Mouse (Mus musculus) T-helper 1 cell (primary cell): ENCODE data around the gene Tmod4.
"Not testable (repeated sequence)": the region's sequence is repeated elsewhere in the genome, so short reads cannot be mapped to it uniquely, and the experiment has no call there.

ENCODE experiments used
- in situ Hi-C: fragments of 300-600 bp; cut with MboI, MseI; formaldehyde crosslinking; loops from one replicate; pipeline ENCODE4 v1.15.1; 2025; ENCODE audit warnings: high pct_unique_total_duplicates

The Tmod4 gene

GRCm38 (mm10) chr3:95124246-95124645, at the start of gene Tmod4:
Gene Tmod4, plus strand, starts transcription at chr3:95124476.
- in situ Hi-C loops: no loop called here

DNA sequence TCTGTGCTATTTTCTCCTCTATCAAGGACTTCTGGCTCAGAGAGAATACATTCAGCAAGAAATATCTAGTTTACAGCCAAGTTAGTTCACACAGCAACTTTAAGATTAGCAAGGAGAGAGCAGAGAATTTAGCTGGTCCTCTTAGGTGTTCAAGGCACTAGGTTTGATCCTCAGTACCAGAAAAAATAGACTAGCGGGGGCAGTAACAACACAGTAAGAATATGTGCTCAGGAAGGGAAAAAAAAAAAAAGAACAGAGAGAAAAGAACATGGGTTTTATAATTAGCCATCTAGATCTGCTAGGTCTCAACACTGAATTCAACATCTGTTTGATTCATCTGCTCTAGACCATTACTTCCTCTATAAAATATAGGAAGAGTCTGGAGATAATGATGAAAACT, 36.2 kb upstream of the Tmod4 start:
- in situ Hi-C loops: no loop called here

DNA sequence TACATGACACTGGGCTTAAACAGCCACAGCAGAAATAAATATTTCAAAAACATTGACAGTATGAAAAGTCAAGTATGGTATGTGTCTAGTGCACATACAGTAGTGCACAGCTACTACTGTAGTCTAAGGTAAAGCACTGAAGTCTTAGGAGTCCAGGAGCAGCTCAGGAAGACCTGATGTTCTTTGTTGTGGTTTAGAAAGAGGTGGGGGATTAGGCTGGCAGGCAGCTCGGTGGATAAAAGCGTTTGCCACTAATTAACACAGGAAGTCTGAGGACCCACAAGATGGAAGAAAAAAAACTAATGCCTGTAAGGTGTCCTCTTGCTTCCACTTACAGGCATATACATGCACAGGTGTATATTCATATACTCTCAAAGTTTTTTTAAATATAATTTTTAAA, 23.4 kb upstream of the Tmod4 start:
- in situ Hi-C loops: no loop called here

GRCm38 (mm10) chr3:95105121-95105520, 19.2 kb upstream of the Tmod4 start:
- in situ Hi-C loops: no loop called here

DNA sequence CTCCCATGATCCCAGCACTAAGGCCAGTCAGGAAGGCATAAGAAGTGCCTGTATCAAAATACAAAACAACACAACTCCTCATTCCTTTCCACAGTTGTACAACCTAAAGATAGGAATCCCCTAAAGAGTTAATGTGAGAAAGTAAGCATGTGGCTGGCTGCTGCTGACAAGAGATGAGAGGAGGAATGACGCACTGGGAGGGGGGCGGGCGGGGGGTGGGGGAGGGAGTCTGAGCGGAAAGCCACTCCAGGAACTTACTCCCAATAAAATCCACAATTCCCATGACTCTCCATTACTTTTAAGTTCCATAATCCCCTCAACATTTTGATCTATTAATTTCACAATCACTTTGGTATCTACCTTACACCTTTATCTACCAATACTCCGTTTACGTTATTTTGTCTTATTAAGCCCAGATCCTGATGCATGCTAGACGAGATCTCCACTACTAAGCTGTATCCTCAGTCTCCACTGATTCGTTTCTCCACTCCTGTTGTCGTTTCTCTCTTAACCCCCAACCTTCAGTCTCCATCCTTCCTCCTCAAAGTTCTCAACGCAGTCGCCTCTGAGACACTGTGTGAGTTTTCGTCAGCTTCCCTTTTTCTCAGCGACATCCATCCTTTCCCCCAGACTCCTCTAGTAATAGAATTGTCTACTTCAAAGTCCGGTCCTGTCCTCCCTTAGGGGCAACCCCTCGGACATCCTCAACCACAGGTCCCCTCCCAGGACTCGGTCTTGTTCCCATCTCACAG, 18.5 kb upstream of the Tmod4 start:
- in situ Hi-C loops: no loop called here

- in situ Hi-C loops: no loop called here
These were observed 17.7 kb upstream of the Tmod4 start, which contains the start of gene Pip5k1a for GRCm38 (mm10) chr3:95106338-95107117. Gene Pip5k1a, minus strand, starts transcription at chr3:95106930.

DNA sequence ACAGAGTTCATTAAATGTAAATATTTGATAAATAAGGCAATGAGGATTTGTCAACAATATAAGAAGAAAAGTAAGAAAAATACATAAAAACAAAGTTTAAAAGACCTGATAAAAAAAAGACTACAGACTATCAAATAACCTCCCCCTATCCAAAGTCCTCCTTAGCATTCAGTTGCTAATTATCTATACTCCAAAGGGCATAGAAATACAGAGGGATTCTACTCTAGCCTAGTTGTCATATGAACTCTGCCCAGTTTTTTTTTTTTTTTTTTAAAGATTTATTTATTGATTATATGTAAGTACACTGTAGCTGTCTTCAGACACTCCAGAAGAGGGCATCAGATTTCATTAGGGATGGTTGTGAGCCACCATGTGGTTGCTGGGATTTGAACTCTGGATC, 17.0 kb upstream of the Tmod4 start:
- in situ Hi-C loops: not testable (repeated sequence)

DNA sequence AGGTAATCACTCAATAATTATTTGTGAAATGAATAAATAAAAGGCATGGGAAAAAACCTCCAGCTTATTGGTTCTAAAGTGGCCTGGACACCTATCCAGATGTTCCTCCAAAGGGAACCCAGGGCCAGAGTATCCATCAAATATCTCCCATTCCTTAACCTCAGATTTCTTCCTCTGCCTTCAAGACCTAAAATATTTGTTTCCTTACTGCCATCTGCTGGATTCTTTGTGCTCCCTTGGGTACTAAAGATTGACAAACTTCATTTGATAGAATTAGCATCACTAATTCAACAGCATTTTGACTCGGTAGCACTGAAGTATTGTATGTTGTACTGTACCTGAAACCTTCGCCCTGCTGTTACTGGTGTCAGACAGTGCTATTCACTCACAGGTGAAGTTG, 16.4 kb upstream of the Tmod4 start:
- in situ Hi-C loops: no loop called here

DNA sequence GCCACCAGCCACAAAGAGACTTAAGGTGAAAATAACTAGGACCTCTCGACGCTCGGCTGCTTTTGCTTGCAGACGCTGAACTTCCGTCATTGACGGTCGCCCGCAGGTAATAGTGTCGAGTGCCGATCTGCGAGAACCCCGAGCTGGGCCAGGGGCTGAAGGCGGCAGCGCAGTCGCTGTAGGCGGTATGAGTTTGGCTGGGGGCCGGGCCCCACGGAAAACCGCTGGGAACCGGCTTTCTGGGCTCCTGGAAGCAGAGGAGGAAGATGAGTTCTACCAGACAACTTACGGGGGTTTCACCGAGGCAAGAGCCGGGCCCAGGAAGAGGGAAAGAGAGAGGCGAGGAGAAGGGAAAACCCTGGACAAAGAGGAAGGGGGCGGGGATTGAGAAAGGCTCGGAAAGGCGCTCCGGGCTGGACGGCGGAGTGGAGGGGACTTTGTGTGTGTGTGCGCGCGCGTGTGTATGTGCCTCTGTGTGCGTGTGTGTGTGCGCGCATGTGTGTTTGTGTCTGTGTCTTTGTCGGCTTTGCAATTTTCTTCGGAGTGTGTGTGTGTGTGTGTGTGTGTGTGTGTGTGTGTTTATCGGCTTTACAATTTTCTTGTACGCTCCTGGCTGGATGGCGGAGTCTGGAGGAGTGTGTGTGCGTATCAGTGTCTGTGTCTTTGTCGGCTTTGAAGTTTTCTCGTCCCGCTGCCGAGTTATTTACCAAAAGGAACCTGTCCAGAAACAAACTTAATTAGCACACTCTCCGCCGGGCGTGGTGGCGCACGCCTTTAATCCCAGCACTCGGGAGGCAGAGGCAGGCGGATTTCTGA, 13.2 kb upstream of the Tmod4 start, which contains the start of gene Vps72:
Gene Vps72, plus strand, starts transcription at position 112 of the 816 bp plus-strand sequence.
- in situ Hi-C loops: loop anchor here (10.0 kb wide), 1 partner anchor 1024 kb away; no protein-coding TSS in a partner anchor

- in situ Hi-C loops: loop anchor here (10.0 kb wide), 1 partner anchor 1022 kb away; no protein-coding TSS in a partner anchor
These were observed 11.5 kb upstream of the Tmod4 start for GRCm38 (mm10) chr3:95112760-95113159.

DNA sequence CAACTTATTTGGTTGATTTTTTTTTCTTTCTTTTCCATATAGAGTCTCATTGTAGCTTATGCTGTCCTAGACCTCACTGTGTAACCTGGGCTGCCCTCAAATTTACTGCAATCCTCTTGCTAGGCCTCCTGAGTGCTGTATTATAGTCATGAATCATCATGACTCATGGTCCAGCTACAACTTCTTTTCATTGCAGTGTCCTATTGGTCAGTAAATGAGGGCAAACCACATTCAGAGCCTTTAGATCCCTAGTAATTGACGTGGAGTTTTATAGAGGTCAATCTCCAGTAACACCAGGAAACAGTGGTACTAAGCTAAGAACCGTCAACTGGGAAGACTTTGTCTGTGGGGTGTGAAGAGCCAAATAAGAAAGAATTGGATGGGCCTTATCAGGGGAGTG, 6.5 kb upstream of the Tmod4 start:
- in situ Hi-C loops: loop anchor here (10.0 kb wide), 1 partner anchor 1017 kb away; no protein-coding TSS in a partner anchor

DNA sequence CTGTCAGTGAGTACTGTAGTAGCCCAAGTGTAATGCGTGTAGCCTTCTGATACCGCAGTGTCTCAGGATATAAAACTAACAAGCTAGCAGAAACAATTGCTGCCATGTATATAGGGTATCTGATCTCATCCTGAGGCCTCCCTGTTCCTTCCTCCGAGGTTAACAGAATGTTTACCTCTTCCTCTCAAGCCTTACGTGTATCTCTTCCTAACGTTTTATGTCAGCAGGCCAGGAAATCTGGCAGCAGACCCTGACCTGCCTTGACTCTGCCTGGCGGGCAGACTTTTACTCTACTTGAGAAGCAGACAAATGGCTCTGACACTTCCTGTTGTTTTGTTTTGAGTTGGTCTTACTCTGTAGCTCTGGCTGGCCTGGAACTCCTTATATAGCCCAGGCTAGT, 2.7 kb upstream of the Tmod4 start:
- in situ Hi-C loops: no loop called here

DNA sequence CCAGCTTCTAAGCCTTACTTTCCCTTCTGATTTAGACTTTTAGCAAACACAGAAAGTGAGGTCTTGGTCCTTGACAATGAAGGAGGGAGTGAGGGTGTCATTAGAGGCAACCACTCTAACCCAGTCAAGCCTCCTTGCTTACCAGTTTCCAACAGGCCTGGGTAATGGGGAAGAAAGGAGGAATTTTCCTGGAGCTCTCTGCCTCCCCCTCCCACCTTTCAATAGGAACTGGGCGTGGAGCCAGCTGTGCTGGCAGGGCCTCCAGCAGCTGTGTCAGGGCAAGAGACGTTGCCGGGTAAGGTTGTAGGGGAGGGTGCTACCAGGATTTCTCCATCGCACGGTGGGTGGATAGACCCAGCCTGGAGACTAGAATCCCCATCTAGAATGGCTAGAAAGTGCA, 696 bp downstream of the Tmod4 start:
- in situ Hi-C loops: no loop called here

DNA sequence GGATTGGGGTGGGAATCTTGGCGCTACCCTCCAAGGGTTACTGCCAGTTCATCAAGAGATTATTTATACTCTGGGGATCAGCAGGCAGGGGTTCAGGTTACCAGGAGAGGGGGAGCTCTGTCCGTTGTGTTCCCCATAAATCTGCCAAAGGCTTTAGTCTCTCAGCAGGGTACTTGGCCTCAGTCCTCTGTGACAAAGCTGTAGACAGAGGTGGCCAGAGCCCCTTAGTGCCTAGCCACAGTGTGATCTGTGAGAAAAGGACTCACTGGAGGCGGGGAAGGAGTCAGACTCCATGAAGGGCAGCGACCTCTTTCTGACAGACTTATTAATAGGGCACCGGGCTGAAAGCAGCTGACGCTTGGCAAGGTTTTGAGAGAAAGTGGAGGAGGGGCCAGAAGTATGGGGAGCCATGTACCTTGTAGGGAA, 5.0 kb downstream of the Tmod4 start:
- in situ Hi-C loops: no loop called here

DNA sequence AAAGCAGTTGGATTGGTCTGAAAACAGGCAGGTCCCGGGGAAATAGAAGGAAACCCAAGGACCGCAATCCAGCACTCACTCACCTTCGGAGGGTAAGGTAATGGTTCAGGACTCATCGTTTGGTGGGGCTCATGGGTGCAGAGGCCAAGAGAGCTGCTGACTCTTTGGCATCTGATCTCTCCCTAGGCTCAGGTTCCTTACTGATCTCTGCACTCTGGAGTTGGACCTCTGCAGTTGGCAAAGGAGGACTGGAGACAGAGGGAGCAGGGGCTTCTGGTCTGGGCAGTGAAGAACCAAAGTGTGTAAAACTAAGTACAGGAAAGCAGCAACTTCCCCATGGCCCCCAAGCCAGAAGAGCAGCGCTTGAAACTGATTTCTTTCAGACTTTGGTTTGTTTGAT, 5.8 kb downstream of the Tmod4 start:
- in situ Hi-C loops: loop anchor here (5.0 kb wide), 1 partner anchor 1203 kb away; no protein-coding TSS in a partner anchor

- in situ Hi-C loops: loop anchor here (5.0 kb wide), 1 partner anchor 1205 kb away; no protein-coding TSS in a partner anchor
These were observed 8.1 kb downstream of the Tmod4 start for GRCm38 (mm10) chr3:95132389-95132788.

- in situ Hi-C loops: loop anchor here (5.0 kb wide), 1 partner anchor 1206 kb away; no protein-coding TSS in a partner anchor
These were observed 8.9 kb downstream of the Tmod4 start for GRCm38 (mm10) chr3:95133176-95133575.

DNA sequence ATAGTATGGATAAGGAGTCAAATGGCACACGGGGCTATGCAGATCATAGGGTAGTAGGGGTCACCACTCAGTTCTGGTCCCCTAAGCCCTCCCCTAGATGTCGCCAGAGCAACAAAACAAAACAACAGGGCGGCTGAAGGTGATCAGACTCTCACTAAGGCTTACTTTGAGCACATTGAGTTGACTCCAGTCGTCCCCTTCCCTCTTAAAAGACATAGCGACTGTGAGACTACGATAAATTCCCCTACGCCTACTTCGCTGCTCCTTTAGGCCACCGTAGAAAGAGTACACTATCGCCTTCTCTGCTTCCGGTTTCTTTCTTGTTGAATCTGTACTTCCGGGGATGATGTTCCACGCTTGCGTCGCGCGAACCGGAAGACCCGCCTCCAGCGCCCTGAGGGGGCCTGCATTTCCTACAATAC, 9.4 kb downstream of the Tmod4 start, which contains the start of the genes Scnm1 and Lysmd1:
Gene Scnm1, minus strand, starts transcription at position 332 of the 422 bp plus-strand sequence.
Gene Lysmd1, plus strand, starts transcription at position 409 of the 422 bp plus-strand sequence.
- in situ Hi-C loops: loop anchor here (5.0 kb wide), 1 partner anchor 1206 kb away; no protein-coding TSS in a partner anchor

GRCm38 (mm10) chr3:95134133-95134532, 9.9 kb downstream of the Tmod4 start:
- in situ Hi-C loops: loop anchor here (5.0 kb wide), 1 partner anchor 1207 kb away; no protein-coding TSS in a partner anchor

DNA sequence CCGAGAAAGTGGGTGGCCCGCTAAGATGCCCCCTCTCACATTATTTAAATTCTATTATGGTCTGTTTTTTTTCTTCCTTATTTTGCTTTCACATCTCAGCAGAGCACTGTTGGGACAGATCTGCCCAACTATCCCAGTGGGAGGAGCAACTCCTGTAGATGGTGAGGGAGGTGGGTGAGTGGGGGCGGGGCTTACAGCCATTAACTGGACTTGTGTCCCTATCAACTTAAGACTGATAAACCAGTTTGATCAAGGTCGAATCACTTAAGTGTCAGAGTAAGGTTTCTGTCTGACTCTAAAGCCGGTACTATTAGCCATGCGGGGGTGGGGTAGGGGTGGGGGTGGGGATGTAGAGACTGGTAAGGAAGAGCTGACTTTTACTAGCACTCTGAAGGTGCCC, 10.7 kb downstream of the Tmod4 start:
- in situ Hi-C loops: no loop called here

DNA sequence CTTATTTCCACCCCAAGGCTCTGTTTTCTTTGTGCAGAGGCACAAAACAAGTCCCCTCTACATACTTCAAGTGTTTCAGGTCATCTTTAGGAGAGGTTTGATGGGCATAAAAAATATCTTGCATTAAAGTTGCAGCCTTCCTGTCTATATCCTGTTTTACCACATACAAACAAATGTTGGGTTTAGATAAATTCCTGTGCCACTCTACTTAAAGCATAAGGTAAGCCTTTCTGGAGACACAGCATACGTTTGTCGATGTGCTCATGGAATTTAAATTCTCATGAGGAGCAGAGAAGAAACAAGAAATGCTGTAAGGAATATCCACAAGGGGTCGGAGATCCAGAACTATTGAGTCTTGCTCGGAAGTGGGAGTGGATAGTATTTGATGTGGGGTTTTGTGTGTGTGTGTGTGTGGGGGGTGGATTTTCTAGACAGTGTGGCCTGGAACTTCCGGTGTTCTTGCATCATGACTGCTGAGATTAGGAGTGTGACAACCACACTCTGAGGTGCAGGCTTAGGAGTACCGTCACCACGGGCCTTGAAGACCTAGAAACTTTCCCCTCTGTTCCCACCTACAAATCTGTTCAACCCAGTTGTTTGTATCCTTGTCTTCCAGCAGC, 11.3 kb downstream of the Tmod4 start:
- in situ Hi-C loops: no loop called here
